Mouse (Mus musculus) E14TG2a.4 (cell line): Measurements from ENCODE around the gene Gm14403.
"Not testable (repeated sequence)": the region's sequence is repeated elsewhere in the genome, so short reads cannot be mapped to it uniquely, and the experiment has no call there.

ENCODE experiments used
- H3K27me3 ChIP-seq: 2 replicates; pipeline ENCODE4 v1.6.1; 2014; ENCODE audit warnings: low read length, control low read depth; ENCODE audit not compliant: insufficient read depth
- H3K36me3 ChIP-seq: 2 replicates; pipeline ENCODE4 v1.6.1; 2014; ENCODE audit warnings: low read length, control low read depth; ENCODE audit not compliant: insufficient read depth
- H3K4me1 ChIP-seq: replicated peaks from 2 replicates; pipeline ENCODE4 v1.6.1; 2014; ENCODE audit warnings: low read depth, low read length, control low read depth
- H3K4me3 ChIP-seq: replicated peaks from 2 replicates; pipeline ENCODE4 v1.5.1; 2014; ENCODE audit warnings: mild to moderate bottlenecking, low read length
- H3K9me3 ChIP-seq: 2 replicates; pipeline ENCODE4 v1.6.1; 2014; ENCODE audit warnings: low read length, control low read depth

Gm14403 gene

GRCm38 (mm10) chr2:177498067-177498466 lies at the start of gene Gm14403:
TSS of gene Gm14403 (plus strand) at chr2:177498215.
- not testable (repeated sequence) for H3K9me3 ChIP-seq, H3K4me1 ChIP-seq, H3K36me3 ChIP-seq, H3K27me3 ChIP-seq
- peak within 1 kb of the TSS; percentile 83 for H3K4me3 ChIP-seq

- not testable (repeated sequence) for H3K4me1 ChIP-seq, H3K36me3 ChIP-seq, H3K27me3 ChIP-seq, H3K9me3 ChIP-seq
- peak within 1 kb of the TSS; percentile 78 for H3K4me3 ChIP-seq
Measured at GRCm38 (mm10) chr2:177464676-177465075, 33.3 kb upstream of the Gm14403 start, which contains the start of gene Zfp970. TSS of gene Zfp970 (plus strand) at chr2:177464733.

GRCm38 (mm10) chr2:177468222-177468621 lies 29.8 kb upstream of the Gm14403 start:
- H3K4me3 ChIP-seq, H3K36me3 ChIP-seq, H3K9me3 ChIP-seq: not testable (repeated sequence)

GRCm38 (mm10) chr2:177472261-177472660 lies 25.8 kb upstream of the Gm14403 start:
- not testable (repeated sequence) for H3K27me3 ChIP-seq, H3K4me1 ChIP-seq

More at GRCm38 (mm10) chr2:177468222-177468621, 29.8 kb upstream of the Gm14403 start:
- not testable (repeated sequence) for H3K4me1 ChIP-seq, H3K27me3 ChIP-seq

GRCm38 (mm10) chr2:177481971-177482370 lies 16.0 kb upstream of the Gm14403 start:
- H3K36me3 ChIP-seq, H3K4me1 ChIP-seq, H3K4me3 ChIP-seq, H3K27me3 ChIP-seq: not testable (repeated sequence)
- H3K9me3 ChIP-seq, result peaks cover 11% of the 10 kb centered on the region

More at GRCm38 (mm10) chr2:177472261-177472660, 25.8 kb upstream of the Gm14403 start:
- not testable (repeated sequence) for H3K4me3 ChIP-seq, H3K36me3 ChIP-seq, H3K9me3 ChIP-seq

GRCm38 (mm10) chr2:177483238-177483948 lies 14.6 kb upstream of the Gm14403 start:
- H3K4me3 ChIP-seq, H3K27me3 ChIP-seq, H3K36me3 ChIP-seq, H3K4me1 ChIP-seq: not testable (repeated sequence)
- H3K9me3 ChIP-seq, result peaks cover 11% of the 10 kb centered on the region

- not testable (repeated sequence) for H3K4me3 ChIP-seq, H3K27me3 ChIP-seq, H3K4me1 ChIP-seq, H3K9me3 ChIP-seq, H3K36me3 ChIP-seq
Measured at GRCm38 (mm10) chr2:177499182-177499581, 1.2 kb downstream of the Gm14403 start.

- not testable (repeated sequence) for H3K27me3 ChIP-seq, H3K4me1 ChIP-seq, H3K4me3 ChIP-seq, H3K9me3 ChIP-seq
- peaks cover 34% of the 10 kb centered on the region for H3K36me3 ChIP-seq
Measured at GRCm38 (mm10) chr2:177505211-177505719, 7.2 kb downstream of the Gm14403 start.

- peaks cover 55% of the 10 kb centered on the region for H3K9me3 ChIP-seq
- H3K36me3 ChIP-seq, result peaks cover 34% of the 10 kb centered on the region
- not testable (repeated sequence) for H3K4me3 ChIP-seq, H3K4me1 ChIP-seq, H3K27me3 ChIP-seq
Measured at GRCm38 (mm10) chr2:177511381-177511780, 13.4 kb downstream of the Gm14403 start.

- not testable (repeated sequence) for H3K27me3 ChIP-seq, H3K4me1 ChIP-seq, H3K4me3 ChIP-seq
- Histone ChIP-seq H3K9me3 (peaks cover 59% of the 10 kb centered on the region), H3K36me3 (peaks cover 33% of the 10 kb centered on the region)
Measured at GRCm38 (mm10) chr2:177511972-177512371, 14.0 kb downstream of the Gm14403 start.

- H3K4me1 ChIP-seq, H3K4me3 ChIP-seq, H3K27me3 ChIP-seq: not testable (repeated sequence)
- H3K9me3 ChIP-seq, result peaks cover 79% of the 10 kb centered on the region
- H3K36me3 ChIP-seq, result peaks cover 15% of the 10 kb centered on the region; the same call in 1 of the 2 replicates
Measured at GRCm38 (mm10) chr2:177513991-177514479, 16.0 kb downstream of the Gm14403 start.

- not testable (repeated sequence) for H3K4me3 ChIP-seq, H3K4me1 ChIP-seq, H3K36me3 ChIP-seq, H3K27me3 ChIP-seq
- H3K9me3 ChIP-seq, result peaks cover 89% of the 10 kb centered on the region
Measured at GRCm38 (mm10) chr2:177517746-177518145, 19.7 kb downstream of the Gm14403 start.

- H3K27me3 ChIP-seq, H3K4me3 ChIP-seq, H3K36me3 ChIP-seq, H3K4me1 ChIP-seq: not testable (repeated sequence)
- peaks cover 88% of the 10 kb centered on the region for H3K9me3 ChIP-seq
Measured at GRCm38 (mm10) chr2:177518354-177518753, 20.3 kb downstream of the Gm14403 start.

- not testable (repeated sequence) for H3K36me3 ChIP-seq, H3K4me3 ChIP-seq, H3K27me3 ChIP-seq, H3K4me1 ChIP-seq
- peaks cover 87% of the 10 kb centered on the region for H3K9me3 ChIP-seq
Measured at GRCm38 (mm10) chr2:177518960-177519359, 20.9 kb downstream of the Gm14403 start.
